Mouse (Mus musculus): ENCODE measurements around the gene Nectin2. TPM values are rescaled to one million over a fixed set of nuclear protein-coding genes. Genes with fewer than 3 reads are reported as not detected.
"Not testable (repeated sequence)": the region's sequence is repeated elsewhere in the genome, so short reads cannot be mapped to it uniquely, and the experiment has no call there.

The Nectin2 gene
- 58.9 and 60.4 TPM in 2 replicates for polyA plus RNA-seq (2015; fragmentation: Nextera tagmentation; extraction: Ambion mirVana)

DNA sequence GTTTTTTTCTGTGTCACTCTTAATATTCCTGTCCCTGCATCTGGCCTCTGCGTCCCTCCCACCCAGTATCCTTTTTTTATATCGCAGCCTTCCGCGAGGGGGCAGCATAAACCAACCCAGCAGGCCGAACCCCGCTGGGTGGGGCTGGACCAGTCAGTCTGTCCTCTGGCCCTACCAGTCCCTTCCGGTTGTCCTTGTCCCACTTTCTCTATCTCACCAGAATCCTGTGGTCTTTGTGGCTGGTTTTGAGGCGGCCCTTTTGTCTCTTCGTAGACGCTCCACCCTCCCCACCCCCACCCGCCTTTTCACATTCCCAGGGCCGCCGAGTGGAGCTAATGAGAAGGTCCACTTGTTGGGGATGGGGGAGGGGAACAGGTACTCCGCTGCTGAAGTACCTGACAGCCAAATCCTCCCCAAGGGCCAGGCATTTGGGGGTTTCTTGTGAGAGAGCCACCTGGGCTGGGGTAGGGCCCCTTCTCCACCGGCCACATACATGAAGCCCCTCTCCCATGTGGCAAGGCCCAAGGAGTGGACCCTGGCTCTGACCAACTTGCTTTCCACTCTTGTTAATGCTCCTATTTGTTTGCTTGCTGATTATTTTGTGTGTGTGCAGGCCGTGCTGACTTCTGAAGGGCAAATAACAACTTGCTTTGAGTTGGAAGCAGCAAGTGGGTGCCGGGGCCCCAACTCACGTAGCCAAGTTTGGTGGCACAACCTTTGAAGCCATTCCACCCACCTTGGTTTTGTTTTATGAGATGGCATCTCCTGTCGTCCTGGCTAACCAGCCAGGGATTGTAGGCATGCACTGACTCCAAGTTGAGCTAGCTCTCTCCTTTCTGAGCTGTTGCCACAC lies at the start of gene Nectin2:
Gene Nectin2, minus strand, starts transcription at position 267 of the 853 bp plus-strand sequence.
- peak within 1 kb of the TSS; percentile 87 for H3K27ac ChIP-seq (replicated peaks)
- peaks cover 32% of the 10 kb centered on the region for H3K4me1 ChIP-seq (replicated peaks)
- no peaks in the 10 kb centered on the region for H3K9me3 ChIP-seq
- H3K36me3 ChIP-seq = no peaks in the 10 kb centered on the region
- ATAC-seq (ENCODE audit: low FRiP score, low read depth) = peak; percentile 68
- peak within 1 kb of the TSS; percentile 88 for H3K9ac ChIP-seq
- WGBS = 19% methylated on average over 19 of the region's 19 CpGs
- no peaks in the 10 kb centered on the region for H3K27me3 ChIP-seq
- H3K4me3 ChIP-seq = peak within 1 kb of the TSS; percentile 82
- peak within 1 kb of the TSS; percentile 83 for H3K4me2 ChIP-seq

DNA sequence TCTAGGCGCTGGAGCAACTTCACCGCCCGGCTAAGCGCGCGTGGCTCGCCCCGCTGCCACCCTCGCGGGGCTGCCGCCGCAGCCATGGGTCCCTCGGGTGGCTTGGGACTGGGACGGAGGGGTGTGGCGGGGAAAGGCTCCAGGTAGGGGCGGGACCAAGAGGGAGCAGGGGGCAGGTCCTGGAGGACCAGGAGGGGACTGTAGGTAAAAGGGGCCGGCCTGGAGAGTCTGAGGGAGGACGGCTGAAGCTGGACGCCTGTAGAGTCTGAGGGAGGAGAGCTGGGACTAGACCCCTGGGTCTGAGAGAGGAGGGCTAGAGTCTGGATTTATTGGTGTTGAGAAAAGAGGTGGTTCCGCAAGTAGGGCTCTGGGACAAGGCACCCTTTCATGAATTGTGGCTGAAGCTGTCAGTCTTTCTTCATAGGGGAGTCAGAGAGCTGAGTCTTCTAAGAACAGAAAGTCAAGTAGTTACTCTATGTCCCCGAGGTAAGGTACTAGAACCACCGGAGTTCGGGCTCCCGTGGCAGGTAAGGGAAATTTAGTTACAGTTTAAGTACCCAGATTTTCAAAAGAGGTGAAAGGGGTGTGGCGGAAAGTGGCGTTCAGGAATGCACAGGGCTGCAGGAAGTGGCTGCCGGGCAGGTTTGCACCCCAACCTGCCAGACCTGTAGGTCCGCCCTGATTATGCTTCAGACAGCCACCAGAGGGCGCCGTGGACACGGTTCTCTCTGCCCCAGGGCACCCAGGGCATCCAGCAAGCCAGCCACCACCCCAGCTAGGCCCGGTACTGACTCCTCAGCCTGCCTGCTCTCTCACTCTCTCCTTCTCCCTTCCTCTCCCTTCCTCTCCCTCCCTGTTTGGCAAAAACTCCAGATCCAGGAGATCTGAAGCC lies 46.7 kb upstream of the Nectin2 start, which contains the start of gene Cblc:
Gene Cblc, minus strand, starts transcription at position 113 of the 892 bp plus-strand sequence.
- WGBS = 3% methylated on average over 31 of the region's 32 CpGs
- Histone ChIP-seq H3K27ac (replicated peaks) (no peak within 1 kb of the TSS), H3K9me3 (no peaks in the 10 kb centered on the region), H3K4me1 (replicated peaks) (no peaks in the 10 kb centered on the region; the same call in 1 of the 2 replicates), H3K4me2 (no peak within 1 kb of the TSS), H3K4me3 (no peak within 1 kb of the TSS), H3K9ac (no peak within 1 kb of the TSS), H3K27me3 (peaks cover 31% of the 10 kb centered on the region), H3K36me3 (no peaks in the 10 kb centered on the region)
- ATAC-seq (ENCODE audit: low FRiP score, low read depth) = no peak

DNA sequence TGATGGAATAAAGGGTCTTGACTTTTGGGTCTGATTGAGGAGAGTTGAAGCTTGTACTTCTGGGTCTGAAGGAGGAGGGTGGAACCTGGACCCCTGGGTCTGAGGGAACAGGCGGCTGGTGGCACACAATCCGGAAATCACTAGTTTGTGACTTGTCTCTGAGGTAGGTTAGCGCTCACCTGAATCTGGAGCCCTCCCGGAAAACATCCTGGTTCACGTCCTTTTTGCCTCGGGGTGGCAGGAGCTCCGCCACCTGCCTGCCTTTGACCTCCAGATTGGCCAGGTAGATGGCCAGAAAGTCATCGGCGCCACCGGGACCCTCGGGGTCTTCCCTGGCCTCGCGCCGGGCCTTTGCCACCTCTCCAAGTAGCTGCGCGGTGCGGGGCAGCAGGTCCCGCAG lies 46.0 kb upstream of the Nectin2 start:
- Histone ChIP-seq H3K4me2 (no peak overlapping the region), H3K4me1 (replicated peaks) (no peaks in the 10 kb centered on the region; the same call in 1 of the 2 replicates), H3K4me3 (no peak overlapping the region), H3K9ac (no peak overlapping the region), H3K9me3 (no peaks in the 10 kb centered on the region), H3K27ac (replicated peaks) (no peak overlapping the region), H3K36me3 (no peaks in the 10 kb centered on the region), H3K27me3 (peaks cover 31% of the 10 kb centered on the region)
- no peak for ATAC-seq (ENCODE audit: low FRiP score, low read depth)
- WGBS = 9% methylated on average over 18 of the region's 18 CpGs

DNA sequence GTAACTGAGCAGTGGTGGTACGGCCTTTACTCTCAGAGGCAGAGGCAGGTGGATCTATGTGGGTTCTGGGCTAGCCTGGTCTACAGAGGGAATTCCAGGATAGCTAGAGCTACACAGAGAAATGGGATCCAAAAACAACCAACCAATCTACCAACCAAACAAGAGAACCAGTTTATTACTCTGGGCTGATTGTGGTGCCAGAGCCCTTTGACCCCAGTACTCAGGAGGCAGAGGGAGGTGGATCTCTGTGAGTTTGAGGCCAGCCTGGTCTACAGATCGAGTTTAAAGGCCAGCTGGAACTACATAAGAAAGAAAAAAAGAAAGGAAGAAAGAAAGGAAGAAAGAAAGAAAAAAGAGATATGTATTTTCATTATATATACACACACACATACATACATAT lies 45.0 kb upstream of the Nectin2 start:
- ATAC-seq (ENCODE audit: low FRiP score, low read depth) = no peak
- H3K4me2 ChIP-seq = no peak overlapping the region
- no peaks in the 10 kb centered on the region for H3K9me3 ChIP-seq
- H3K4me1 ChIP-seq (replicated peaks) = no peaks in the 10 kb centered on the region; the same call in 1 of the 2 replicates
- H3K27me3 ChIP-seq = peaks cover 37% of the 10 kb centered on the region
- no peaks in the 10 kb centered on the region for H3K36me3 ChIP-seq
- no peak overlapping the region for H3K9ac ChIP-seq
- H3K27ac ChIP-seq (replicated peaks) = no peak overlapping the region
- no peak overlapping the region for H3K4me3 ChIP-seq
- WGBS = 65% methylated on average over 2 of the region's 2 CpGs

DNA sequence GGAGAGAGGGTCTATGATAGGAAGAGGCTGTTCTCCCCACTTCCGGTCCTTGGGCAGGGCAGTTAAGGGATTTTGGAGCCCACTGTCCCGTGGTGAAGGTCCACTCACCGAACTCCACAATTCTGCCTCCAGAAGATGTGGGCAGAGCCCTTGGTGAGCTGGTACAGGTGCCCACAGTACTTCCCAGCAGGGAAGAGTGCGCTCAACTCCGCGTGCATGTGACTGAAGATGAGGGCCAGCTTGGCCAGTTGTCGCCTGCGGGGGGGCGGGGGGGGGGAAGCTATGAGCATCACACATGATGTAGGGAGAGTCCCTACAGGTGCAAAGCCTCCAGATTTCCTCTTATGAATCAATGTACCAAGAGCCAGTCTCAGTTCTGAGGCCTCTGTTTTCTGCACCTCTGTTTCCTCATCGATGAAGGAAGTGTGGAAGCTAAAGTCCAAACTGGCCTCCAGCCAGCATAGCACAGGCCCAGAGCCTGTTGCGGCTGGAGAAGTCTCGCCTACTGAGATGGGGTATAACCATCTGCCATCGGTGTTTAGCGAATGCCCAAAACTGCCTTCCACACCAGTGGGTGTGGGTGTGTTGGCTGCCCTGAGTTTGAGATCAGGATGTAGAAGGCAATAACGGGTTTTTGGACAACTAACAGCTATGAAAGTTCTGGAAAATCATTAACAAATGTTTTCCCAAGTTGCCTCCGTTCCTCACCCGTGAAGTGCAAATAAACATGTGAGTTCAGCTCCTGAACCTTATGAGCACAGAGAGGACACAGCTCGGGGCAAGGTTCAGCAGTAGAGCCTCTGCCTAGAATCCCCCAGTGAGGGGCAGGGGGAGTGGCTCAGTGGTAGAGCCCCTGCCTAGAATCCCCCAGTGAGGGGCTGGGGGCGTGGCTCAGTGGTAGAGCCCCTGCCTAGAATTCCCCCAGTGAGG lies 42.7 kb upstream of the Nectin2 start:
- ATAC-seq (ENCODE audit: low FRiP score, low read depth) = no peak
- no peaks in the 10 kb centered on the region for H3K36me3 ChIP-seq
- H3K27ac ChIP-seq (replicated peaks) = no peak overlapping the region
- no peak overlapping the region for H3K4me3 ChIP-seq
- H3K4me1 ChIP-seq (replicated peaks) = peaks cover 4% of the 10 kb centered on the region
- H3K27me3 ChIP-seq = peaks cover 37% of the 10 kb centered on the region
- no peaks in the 10 kb centered on the region for H3K9me3 ChIP-seq
- WGBS = 87% methylated on average over 19 of the region's 19 CpGs
- no peak overlapping the region for H3K9ac ChIP-seq
- H3K4me2 ChIP-seq = no peak overlapping the region

DNA sequence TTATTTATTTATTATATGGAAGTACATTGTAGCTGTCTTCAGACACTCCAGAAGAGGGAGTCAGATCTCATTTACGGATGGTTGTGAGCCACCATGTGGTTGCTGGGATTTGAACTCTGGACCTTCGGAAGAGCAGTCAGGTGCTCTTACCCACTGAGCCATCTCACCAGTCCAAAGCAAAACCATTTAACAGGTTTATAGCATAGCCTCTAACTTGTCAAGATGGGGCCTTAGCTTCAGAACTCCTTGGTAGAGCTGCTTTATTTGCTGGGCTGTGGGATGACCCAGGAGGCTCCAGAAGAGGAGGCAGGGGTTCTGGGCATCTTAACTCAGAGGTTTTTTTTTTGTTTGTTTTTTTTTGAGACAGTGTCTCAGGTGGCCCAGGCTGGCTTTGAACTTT lies 41.2 kb upstream of the Nectin2 start:
- 83% methylated on average over 2 of the region's 2 CpGs for WGBS
- H3K27me3 ChIP-seq = peaks cover 25% of the 10 kb centered on the region
- H3K9me3 ChIP-seq; H3K4me2 ChIP-seq; ATAC-seq (ENCODE audit: low FRiP score, low read depth); H3K4me1 ChIP-seq (replicated peaks); H3K36me3 ChIP-seq; H3K27ac ChIP-seq (replicated peaks); H3K9ac ChIP-seq; H3K4me3 ChIP-seq: not testable (repeated sequence)

DNA sequence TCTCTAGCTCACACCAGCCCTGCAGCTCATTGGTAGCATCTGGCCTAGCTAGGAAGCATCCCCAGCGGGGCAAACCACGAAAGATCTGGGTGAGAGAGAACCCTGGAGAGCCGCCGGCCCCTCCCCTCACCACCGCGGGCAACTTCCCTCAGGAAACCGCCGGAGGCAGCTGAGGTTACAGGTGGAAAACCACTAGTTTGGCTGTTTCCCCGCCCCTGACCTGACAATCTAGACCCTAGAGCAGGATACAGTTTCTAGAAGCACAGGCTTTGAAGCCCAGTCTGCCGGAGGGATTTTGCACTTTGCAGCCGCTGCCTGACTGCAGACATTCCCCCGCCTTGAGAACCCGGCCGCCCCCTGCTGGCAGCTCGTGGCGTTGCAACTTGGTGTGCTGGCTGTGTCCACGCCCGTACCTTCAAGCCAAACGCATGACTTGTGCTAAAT lies 39.6 kb upstream of the Nectin2 start:
- Histone ChIP-seq H3K9ac (peak overlapping the region; percentile 35; the same call in 1 of the 2 replicates), H3K27me3 (peaks cover 12% of the 10 kb centered on the region), H3K4me1 (replicated peaks) (peaks cover 4% of the 10 kb centered on the region; the same call in 1 of the 2 replicates), H3K27ac (replicated peaks) (no peak overlapping the region), H3K4me3 (peak overlapping the region; percentile 35), H3K4me2 (peak overlapping the region; percentile 70), H3K9me3 (no peaks in the 10 kb centered on the region), H3K36me3 (no peaks in the 10 kb centered on the region)
- 1% methylated on average over 19 of the region's 19 CpGs for WGBS
- peak; percentile 40 for ATAC-seq (ENCODE audit: low FRiP score, low read depth)

DNA sequence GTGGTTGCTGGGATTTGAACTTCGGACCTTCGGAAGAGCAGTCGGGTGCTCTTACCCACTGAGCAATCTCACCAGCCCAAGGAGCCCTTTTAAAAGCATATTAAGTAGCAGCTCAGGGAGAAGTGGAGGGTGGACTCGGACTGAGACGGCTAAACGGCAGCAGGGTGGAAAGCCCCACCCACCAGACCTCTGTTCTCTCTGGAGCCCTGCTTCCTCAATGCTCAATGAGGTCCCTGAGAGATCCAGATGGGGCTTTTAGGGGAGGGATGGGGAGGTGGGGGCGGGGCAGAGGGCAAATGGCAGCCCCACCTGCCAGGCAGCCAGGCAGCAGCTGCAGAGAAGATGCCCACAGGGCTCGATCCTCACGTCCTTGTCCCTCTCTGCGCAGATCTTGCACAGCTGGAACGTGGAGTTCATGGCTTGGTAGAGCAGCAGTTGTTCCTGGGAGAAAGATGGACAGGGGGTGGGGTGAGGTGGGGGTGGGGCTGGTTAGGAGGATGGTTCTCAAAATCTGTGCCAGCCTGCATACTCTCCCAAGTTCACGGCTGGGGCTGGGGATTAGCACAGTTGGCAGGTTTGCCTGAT lies 35.7 kb upstream of the Nectin2 start:
- H3K4me1 ChIP-seq (replicated peaks) = peaks cover 4% of the 10 kb centered on the region; the same call in 1 of the 2 replicates
- H3K4me3 ChIP-seq = no peak overlapping the region
- H3K27ac ChIP-seq (replicated peaks) = no peak overlapping the region
- WGBS = 45% methylated on average over 12 of the region's 12 CpGs
- ATAC-seq (ENCODE audit: low FRiP score, low read depth) = no peak
- H3K9me3 ChIP-seq = no peaks in the 10 kb centered on the region
- H3K27me3 ChIP-seq = peaks cover 6% of the 10 kb centered on the region
- no peak overlapping the region for H3K9ac ChIP-seq
- H3K4me2 ChIP-seq = no peak overlapping the region
- no peaks in the 10 kb centered on the region for H3K36me3 ChIP-seq

DNA sequence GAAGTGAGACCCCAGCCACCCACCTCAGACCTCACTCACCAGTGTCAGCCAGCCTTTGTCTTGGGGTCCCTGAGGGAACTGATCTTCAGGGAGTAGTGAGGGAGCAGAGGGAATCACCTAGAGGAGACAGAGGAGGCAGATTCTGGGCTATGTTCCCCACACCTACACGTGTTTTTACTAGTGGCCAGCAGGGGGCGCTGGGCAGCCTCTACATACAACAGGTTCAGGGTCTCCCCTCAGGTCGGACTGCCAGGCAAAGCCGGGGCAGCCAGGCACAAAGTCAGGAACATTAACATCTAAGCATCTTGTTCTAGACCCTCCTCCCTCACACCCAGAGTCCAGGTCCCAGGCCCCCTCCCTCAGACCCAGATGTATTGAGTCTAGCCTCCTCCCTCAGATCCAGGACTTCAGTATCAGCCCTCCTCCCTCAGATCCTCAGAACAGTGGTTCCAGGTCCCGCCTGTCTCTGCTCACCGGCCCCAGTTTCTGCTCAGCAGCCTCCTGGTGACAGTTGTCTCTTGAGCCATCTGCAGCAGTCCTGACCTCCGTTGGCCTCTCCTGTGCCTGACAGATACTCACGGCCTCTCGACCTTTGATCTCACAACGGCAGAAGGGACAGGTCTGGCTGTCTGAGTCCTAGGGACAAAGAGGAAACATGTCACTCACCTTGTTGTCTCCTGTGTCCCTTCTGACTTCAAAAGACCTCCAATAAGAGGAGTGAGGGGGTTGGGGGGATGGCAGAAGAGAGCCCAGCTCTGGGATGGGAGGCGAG lies 34.7 kb upstream of the Nectin2 start:
- Histone ChIP-seq H3K36me3 (no peaks in the 10 kb centered on the region), H3K27me3 (no peaks in the 10 kb centered on the region), H3K9me3 (no peaks in the 10 kb centered on the region), H3K27ac (replicated peaks) (no peak overlapping the region), H3K4me2 (no peak overlapping the region), H3K9ac (no peak overlapping the region), H3K4me3 (no peak overlapping the region), H3K4me1 (replicated peaks) (peaks cover 4% of the 10 kb centered on the region; the same call in 1 of the 2 replicates)
- ATAC-seq (ENCODE audit: low FRiP score, low read depth) = no peak
- 40% methylated on average over 11 of the region's 11 CpGs for WGBS

DNA sequence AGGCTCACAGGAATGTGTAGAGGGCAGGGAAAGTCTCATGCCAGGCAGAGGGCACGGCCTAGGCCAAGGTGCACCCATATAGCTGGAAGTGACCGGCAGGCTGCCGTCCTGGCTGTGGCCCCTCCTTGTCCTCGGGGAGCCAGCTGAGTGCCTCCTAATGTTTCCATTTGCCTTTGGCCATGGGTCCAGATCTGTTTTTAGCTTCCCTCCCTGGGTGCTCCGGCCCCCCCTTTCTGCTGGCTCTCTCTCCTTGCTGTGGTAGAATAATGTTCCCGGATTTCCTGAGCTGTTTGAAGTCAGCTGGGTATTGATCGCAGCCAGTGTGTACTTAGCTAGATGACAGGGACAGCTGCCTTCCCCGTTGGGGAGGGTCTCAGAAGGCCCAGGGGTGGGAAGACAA lies 33.3 kb upstream of the Nectin2 start:
- 69% methylated on average over 8 of the region's 8 CpGs for WGBS

More for the DNA sequence above, 33.3 kb upstream of the Nectin2 start:
- Histone ChIP-seq H3K9me3 (no peaks in the 10 kb centered on the region), H3K27me3 (no peaks in the 10 kb centered on the region), H3K27ac (replicated peaks) (no peak overlapping the region), H3K4me2 (no peak overlapping the region), H3K4me3 (no peak overlapping the region), H3K9ac (no peak overlapping the region), H3K4me1 (replicated peaks) (no peaks in the 10 kb centered on the region), H3K36me3 (no peaks in the 10 kb centered on the region)
- ATAC-seq (ENCODE audit: low FRiP score, low read depth) = no peak

Measured in hindbrain, embryonic 15.5 days (tissue).